8 mouse cellular contexts compared by ENCODE assay signal in genomic region chr4:124236476-124236875, GRCm38 (mm10).
DNase-seq lines count a peak whose midpoint lies in the region; ATAC-seq lines count a peak whose summit lies in the region.
"Had no signal": no experiment of that assay in that cellular context is flagged by ENCODE, and none has a peak within 500 bp of the region (broad histone marks: within the 10 kb centered on the region; RNA-seq: fewer than 3 reads in every experiment).

No protein-coding gene starts in this region.

- ATAC-seq in heart, embryonic 16.5 days (replicated peaks; ENCODE audit: extremely low read depth, insufficient read depth, low FRiP score), result peak; percentile 91
- no peak for ATAC-seq in CD4-positive, CD25-positive, alpha-beta regulatory T cell, adult 4 months

- no peaks in the 10 kb centered on the region for H3K36me3 ChIP-seq in heart, embryonic 16.5 days (ENCODE audit: control insufficient read depth, insufficient read depth)
- H3K36me3 ChIP-seq: limb, embryonic 13.5 days had no signal

- no peaks in the 10 kb centered on the region for H3K9me3 ChIP-seq in heart, embryonic 16.5 days (replicated peaks; ENCODE audit: control insufficient read depth, low read length)
- H3K9me3 ChIP-seq: limb, embryonic 13.5 days had no signal

- H3K4me1 ChIP-seq in heart, embryonic 16.5 days (ENCODE audit: control insufficient read depth, insufficient read depth, low read length), result peaks cover 14% of the 10 kb centered on the region

- DNase-seq in layer of hippocampus, postnatal 10 days (ENCODE audit: low spot score in 2 of 2), result peak; percentile 50 to 64
- no peak for DNase-seq in layer of hippocampus, adult 9-10 months (ENCODE audit: low spot score)
- peak; percentile 36 for DNase-seq in gastrocnemius, postnatal 10 days
- peak; percentile 66 for DNase-seq in lung, postnatal 25 days (ENCODE audit: low spot score)
- no peak for DNase-seq in thymus, postnatal 36 days

- peak overlapping the region; percentile 48; the same call in 1 of the 2 replicates for H3K27ac ChIP-seq in heart, embryonic 16.5 days (ENCODE audit: low read length)
- H3K27ac ChIP-seq: limb, embryonic 13.5 days had no signal

- H3K9ac ChIP-seq in heart, embryonic 16.5 days (ENCODE audit: low read length), result no peak overlapping the region
- H3K9ac ChIP-seq: limb, embryonic 13.5 days had no signal

- 27% methylated on average over 16 of the region's 16 CpGs for WGBS in heart, embryonic 16.5 days

- peak overlapping the region; percentile 7; the same call in 1 of the 2 replicates for H3K4me3 ChIP-seq in heart, embryonic 16.5 days (ENCODE audit: low read length)
- H3K4me3 ChIP-seq: limb, embryonic 13.5 days had no signal

- H3K27me3 ChIP-seq in heart, embryonic 16.5 days (ENCODE audit: control insufficient read depth, insufficient read depth, low read length), result peaks cover 6% of the 10 kb centered on the region

- peak overlapping the region; percentile 50 for H3K4me2 ChIP-seq in heart, embryonic 16.5 days (ENCODE audit: low read depth, low read length)
- H3K4me2 ChIP-seq: limb, embryonic 13.5 days had no signal

Comparison
In these comparisons a context has a peak if more than half of its experiments do, and no peak if none do; other contexts are left out.
1. DNase-seq: peak in layer of hippocampus, postnatal 10 days (2 of 2), gastrocnemius, postnatal 10 days (single experiment) and lung, postnatal 25 days (single experiment); none in layer of hippocampus, adult 9-10 months (single experiment) and thymus, postnatal 36 days (0 of 2).